Mouse (Mus musculus): Measurements from ENCODE around the gene Son.

- TF ChIP-seq POLR2A (IDR thresholded peaks at IDR 0.05; ENCODE audit: borderline replicate concordance, extremely low read depth, insufficient read depth, insufficient read length, poor library complexity, severe bottlenecking) (no peak), CTCF (IDR thresholded peaks at IDR 0.05; ENCODE audit: borderline replicate concordance, extremely low read depth, insufficient read depth, insufficient read length) (no peak)
Observed at GRCm38 (mm10) chr16:91599242-91599641, 48.1 kb upstream of the Son start.

Data from brain, embryonic 14.5 days (tissue).